Mouse (Mus musculus) embryonic facial prominence, embryonic 13.5 days (tissue): ENCODE results near the gene Calm5. TPM values are rescaled to one million over a fixed set of nuclear protein-coding genes. Genes with fewer than 3 reads are reported as not detected.
"Not testable (repeated sequence)": the region's sequence is repeated elsewhere in the genome, so short reads cannot be mapped to it uniquely, and the experiment has no call there.

ENCODE experiments used
- ATAC-seq: fragments of 200-750 bp; cut with Nextera tagmentation; 2 replicates; pipeline ENCODE4 v1.8.0; 2017; ENCODE audit warnings: low read depth; ENCODE audit not compliant: insufficient number of reproducible peaks, insufficient read depth, low FRiP score, low TSS enrichment
- H3K27ac ChIP-seq: fragments of 300-500 bp; sonication (generic); 2 replicates; pipeline ENCODE4 v1.5.1; 2015; ENCODE audit warnings: moderate library complexity, mild to moderate bottlenecking, inconsistent platforms
- H3K27me3 ChIP-seq: fragments of 300-500 bp; sonication (generic); 2 replicates; pipeline ENCODE4 v1.6.1; 2015; ENCODE audit warnings: mild to moderate bottlenecking, inconsistent platforms
- H3K36me3 ChIP-seq: fragments of 300-500 bp; sonication (generic); 2 replicates; pipeline ENCODE4 v1.6.1; 2015; ENCODE audit warnings: mild to moderate bottlenecking, inconsistent platforms
- H3K4me1 ChIP-seq: fragments of 300-500 bp; sonication (generic); 2 replicates; pipeline ENCODE4 v1.6.1; 2015; ENCODE audit warnings: inconsistent platforms
- H3K4me2 ChIP-seq: fragments of 300-500 bp; sonication (generic); 2 replicates; pipeline ENCODE4 v1.6.1; 2015; ENCODE audit warnings: moderate library complexity, mild to moderate bottlenecking, inconsistent platforms
- H3K4me3 ChIP-seq: fragments of 300-500 bp; sonication (generic); 2 replicates; pipeline ENCODE4 v1.5.1; 2015; ENCODE audit warnings: mild to moderate bottlenecking, inconsistent platforms
- H3K9ac ChIP-seq: fragments of 300-500 bp; sonication (generic); 2 replicates; pipeline ENCODE4 v1.6.1; 2015; ENCODE audit warnings: mild to moderate bottlenecking, inconsistent platforms
- H3K9me3 ChIP-seq: fragments of 300-500 bp; sonication (generic); 2 replicates; pipeline ENCODE4 v1.6.1; 2016; ENCODE audit warnings: inconsistent platforms
- WGBS: fragments of 180-500 bp; shearing (Covaris S2); methylation state at CpG from one replicate; pipeline ENCODE4 v1.1.7; 2015; ENCODE audit warnings: mixed read lengths; 5-methylcytosine and 5-hydroxymethylcytosine counted together
- polyA plus RNA-seq: library from polyadenylated mRNA; unstranded; fragments of >200 nt; fragmentation: Nextera tagmentation; extraction: Ambion mirVana; gene quantifications from 2 replicates; pipeline ENCODE4 v1.2.1, GENCODE M21; 2015

Calm5 gene
- polyA plus RNA-seq, 1 experiment from 2014 or later, result not detected

DNA sequence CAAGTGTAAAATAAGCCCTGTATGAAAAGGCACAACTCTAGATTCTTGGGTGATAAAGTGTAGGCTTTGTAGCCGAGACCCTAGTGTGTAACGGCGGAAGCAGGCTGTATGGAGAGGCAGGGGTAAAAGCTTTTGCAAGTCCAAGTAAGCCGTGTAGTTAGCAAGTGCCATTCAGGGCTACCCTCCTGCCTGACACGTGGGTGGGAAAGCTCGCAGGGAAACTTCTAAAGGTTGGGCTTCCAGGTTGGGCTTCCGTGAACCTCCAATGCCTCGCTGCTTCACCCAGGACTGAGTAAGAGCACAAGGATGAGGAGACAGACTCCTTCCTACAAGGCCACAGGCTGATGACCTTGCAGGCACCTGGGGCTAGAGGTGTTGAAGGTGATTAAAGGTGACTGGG is 40.6 kb downstream of the Calm5 start:
- no peak for ATAC-seq
- no peak overlapping the region for H3K4me2 ChIP-seq
- 75% methylated on average over 8 of the region's 8 CpGs for WGBS

DNA sequence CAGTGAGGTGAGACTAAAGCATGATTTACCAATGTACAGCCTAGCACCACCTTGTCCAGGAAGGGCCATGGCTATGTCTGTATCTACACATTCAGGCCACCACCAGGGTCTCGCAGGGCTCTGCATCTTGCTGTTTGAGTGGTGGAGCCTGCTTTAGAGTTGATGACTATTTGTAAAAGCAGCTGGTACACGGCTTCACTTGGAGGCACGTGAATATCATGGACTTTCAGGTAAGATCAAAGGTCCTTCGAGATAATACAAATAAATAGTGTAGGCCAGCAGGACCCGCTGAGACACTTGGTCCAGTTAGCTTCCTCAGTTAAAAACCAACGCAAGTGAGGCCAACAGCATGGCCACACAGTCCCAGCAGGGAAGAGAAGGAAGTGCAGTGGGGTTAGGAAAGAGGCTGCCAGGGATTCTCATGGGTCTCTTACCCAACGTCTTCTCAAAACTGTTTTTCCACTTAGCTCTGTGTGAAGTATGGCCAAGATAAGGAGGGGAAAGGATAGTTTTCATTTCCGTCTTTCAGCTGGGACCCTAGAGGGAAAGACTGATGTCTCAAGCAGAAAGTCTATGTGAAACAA is 41.5 kb downstream of the Calm5 start:
- ATAC-seq, result no peak
- WGBS, result 87% methylated on average over 8 of the region's 8 CpGs

More for the DNA sequence above, 40.6 kb downstream of the Calm5 start:
- no peak overlapping the region for H3K4me3 ChIP-seq
- peaks cover 18% of the 10 kb centered on the region for H3K4me1 ChIP-seq
- H3K9me3 ChIP-seq, result no peaks in the 10 kb centered on the region
- H3K9ac ChIP-seq, result no peak overlapping the region
- H3K27ac ChIP-seq, result no peak overlapping the region
- H3K27me3 ChIP-seq, result no peaks in the 10 kb centered on the region
- H3K36me3 ChIP-seq, result peaks cover 11% of the 10 kb centered on the region; the same call in 1 of the 2 replicates

GRCm38 (mm10) chr13:3896032-3896431 is 42.1 kb downstream of the Calm5 start:
- no peaks in the 10 kb centered on the region for H3K9me3 ChIP-seq
- no peaks in the 10 kb centered on the region for H3K27me3 ChIP-seq
- no peak overlapping the region for H3K9ac ChIP-seq
- H3K27ac ChIP-seq, result no peak overlapping the region
- no peak overlapping the region for H3K4me3 ChIP-seq
- H3K4me1 ChIP-seq, result peaks cover 12% of the 10 kb centered on the region
- no peak for ATAC-seq
- H3K4me2 ChIP-seq, result no peak overlapping the region
- WGBS, result 89% methylated on average over 6 of the region's 6 CpGs
- H3K36me3 ChIP-seq, result peaks cover 11% of the 10 kb centered on the region; the same call in 1 of the 2 replicates

More for the DNA sequence above, 41.5 kb downstream of the Calm5 start:
- peaks cover 12% of the 10 kb centered on the region for H3K4me1 ChIP-seq
- H3K36me3 ChIP-seq, result peaks cover 11% of the 10 kb centered on the region; the same call in 1 of the 2 replicates
- no peaks in the 10 kb centered on the region for H3K9me3 ChIP-seq
- H3K4me3 ChIP-seq, result no peak overlapping the region
- no peak overlapping the region for H3K9ac ChIP-seq
- no peaks in the 10 kb centered on the region for H3K27me3 ChIP-seq
- H3K27ac ChIP-seq, result no peak overlapping the region
- H3K4me2 ChIP-seq, result no peak overlapping the region

DNA sequence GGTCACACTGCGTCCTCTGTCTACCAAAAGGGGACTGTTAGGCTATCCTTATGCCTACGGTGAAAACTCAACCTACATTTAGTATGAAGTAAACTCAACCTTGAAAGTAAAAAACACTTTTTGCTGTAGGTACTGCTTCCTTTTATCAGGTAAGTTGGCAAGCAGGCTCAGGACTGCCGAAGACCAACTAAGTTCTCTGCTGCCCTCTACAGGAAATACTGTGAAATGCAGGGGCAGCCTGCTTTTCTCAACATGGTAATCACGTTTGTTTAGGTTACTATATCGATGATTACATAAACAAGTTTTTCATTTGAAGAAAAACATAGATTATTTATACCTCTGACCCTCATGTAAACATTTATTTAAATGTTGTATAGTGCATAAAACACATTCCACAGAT is 42.9 kb downstream of the Calm5 start:
- Histone ChIP-seq H3K4me1 (peaks cover 7% of the 10 kb centered on the region), H3K4me3 (no peak overlapping the region), H3K27ac (no peak overlapping the region), H3K9ac (no peak overlapping the region), H3K4me2 (no peak overlapping the region), H3K27me3 (no peaks in the 10 kb centered on the region), H3K36me3 (peaks cover 11% of the 10 kb centered on the region; the same call in 1 of the 2 replicates), H3K9me3 (no peaks in the 10 kb centered on the region)
- 34% methylated on average over 5 of the region's 5 CpGs for WGBS
- ATAC-seq, result no peak

- 91% methylated on average over 5 of the region's 5 CpGs for WGBS
These were observed 44.2 kb downstream of the Calm5 start for GRCm38 (mm10) chr13:3898202-3898601.

GRCm38 (mm10) chr13:3899301-3899700 is 45.3 kb downstream of the Calm5 start:
- no peaks in the 10 kb centered on the region for H3K4me1 ChIP-seq
- 92% methylated on average over 9 of the region's 9 CpGs for WGBS
- H3K9me3 ChIP-seq, result no peaks in the 10 kb centered on the region
- peaks cover 11% of the 10 kb centered on the region; the same call in 1 of the 2 replicates for H3K36me3 ChIP-seq
- H3K27me3 ChIP-seq, result no peaks in the 10 kb centered on the region
- no peak overlapping the region for H3K4me3 ChIP-seq
- ATAC-seq, result no peak
- H3K4me2 ChIP-seq, result no peak overlapping the region
- H3K27ac ChIP-seq, result no peak overlapping the region
- H3K9ac ChIP-seq, result no peak overlapping the region

More at GRCm38 (mm10) chr13:3898202-3898601, 44.2 kb downstream of the Calm5 start:
- H3K4me3 ChIP-seq, H3K27me3 ChIP-seq, H3K4me1 ChIP-seq, H3K27ac ChIP-seq, ATAC-seq, H3K9me3 ChIP-seq, H3K9ac ChIP-seq, H3K4me2 ChIP-seq: not testable (repeated sequence)
- peaks cover 11% of the 10 kb centered on the region; the same call in 1 of the 2 replicates for H3K36me3 ChIP-seq

Other genes starting within 250 kb of the Calm5 start
- 23.4 and 25.0 TPM in 2 replicates for gene Fam208b, start 243.1 kb upstream of the Calm5 start, polyA plus RNA-seq
- 9.5 and 11.2 TPM in 2 replicates for gene Asb13, start 220.1 kb upstream of the Calm5 start, polyA plus RNA-seq
- 2.6 and 3.3 TPM in 2 replicates for gene Calml3, start 49.9 kb upstream of the Calm5 start, polyA plus RNA-seq
- gene Calm4, start 16.4 kb upstream of the Calm5 start, polyA plus RNA-seq, result 4.1 and 4.7 TPM in 2 replicates
- 137 and 173 TPM in 2 replicates for gene Net1, start 64.0 kb downstream of the Calm5 start, polyA plus RNA-seq
- gene Tubal3, start 64.1 kb downstream of the Calm5 start, polyA plus RNA-seq, result 0.14 TPM in 1 of 2 replicates, not detected in the other
- not detected in 2 replicates for gene Ucn3, start 91.2 kb downstream of the Calm5 start, polyA plus RNA-seq
- gene Akr1c14, start 194.8 kb downstream of the Calm5 start, polyA plus RNA-seq, result 1.1 and 1.3 TPM in 2 replicates